Mouse (Mus musculus) lung, postnatal 0 days (tissue): ENCODE measurements around the gene Nkain2.

Experiments used
- CTCF ChIP-seq: IDR thresholded peaks from 2 replicates; pipeline ENCODE4 v1.5.1; 2016; ENCODE audit warnings: antibody characterized with exemption, mild to moderate bottlenecking
- EP300 ChIP-seq: IDR thresholded peaks from 2 replicates; pipeline ENCODE4 v1.6.1; 2016; ENCODE audit warnings: antibody characterized with exemption, mild to moderate bottlenecking, control low read depth

GRCm38 (mm10) chr10:32895093-32895492, 4.8 kb upstream of the Nkain2 start:
- TF ChIP-seq EP300 (no peak), CTCF (peak; percentile 58)
